Mouse (Mus musculus) monocyte, adult 5-6 weeks (primary cell): ENCODE measurements around the gene Slc7a14. TPM values are rescaled to one million over a fixed set of nuclear protein-coding genes. Genes with fewer than 3 reads are reported as not detected.

Experiments
- ATAC-seq: fragments of 153-309, 156-312 bp; replicated peaks from 2 replicates; pipeline ENCODE4 v1.8.0; 2017; ENCODE audit warnings: mild to moderate bottlenecking; ENCODE audit not compliant: low TSS enrichment, insufficient number of reproducible peaks, severe bottlenecking, poor library complexity, low FRiP score
- total RNA-seq: library from RNA; stranded (forward); fragments of 200-1000, 200-491, 200-594 nt; gene quantifications from 3 replicates; pipeline ENCODE4 v1.2.3, GENCODE M21; 2017

Slc7a14 gene
- total RNA-seq, 1 experiment from 2014 or later: not detected

- no peak for ATAC-seq
These were observed 90.7 kb downstream of the Slc7a14 start for GRCm38 (mm10) chr3:31219483-31219882.

- no peak for ATAC-seq
These were observed 92.7 kb downstream of the Slc7a14 start for GRCm38 (mm10) chr3:31217523-31217922.

- ATAC-seq: no peak
These were observed 96.4 kb downstream of the Slc7a14 start for GRCm38 (mm10) chr3:31213802-31214201.

GRCm38 (mm10) chr3:31212205-31213038 is 97.8 kb downstream of the Slc7a14 start:
- no peak for ATAC-seq

- no peak for ATAC-seq
These were observed 101.2 kb downstream of the Slc7a14 start for GRCm38 (mm10) chr3:31209001-31209400.

GRCm38 (mm10) chr3:31208458-31208994 is 101.7 kb downstream of the Slc7a14 start:
- no peak for ATAC-seq

- no peak for ATAC-seq
These were observed 102.1 kb downstream of the Slc7a14 start for GRCm38 (mm10) chr3:31208046-31208445.

- no peak for ATAC-seq
These were observed 105.0 kb downstream of the Slc7a14 start for GRCm38 (mm10) chr3:31205167-31205566.

GRCm38 (mm10) chr3:31203947-31204346 is 106.2 kb downstream of the Slc7a14 start:
- ATAC-seq: no peak

GRCm38 (mm10) chr3:31199162-31199877 is 110.9 kb downstream of the Slc7a14 start:
- ATAC-seq: no peak

GRCm38 (mm10) chr3:31191402-31191801 is 118.8 kb downstream of the Slc7a14 start:
- no peak for ATAC-seq

GRCm38 (mm10) chr3:31190342-31190741 is 119.8 kb downstream of the Slc7a14 start:
- no peak for ATAC-seq

GRCm38 (mm10) chr3:31166365-31166871 is 143.8 kb downstream of the Slc7a14 start:
- ATAC-seq: no peak

- no peak for ATAC-seq
These were observed 144.4 kb downstream of the Slc7a14 start for GRCm38 (mm10) chr3:31165803-31166202.

GRCm38 (mm10) chr3:31162860-31163259 is 147.3 kb downstream of the Slc7a14 start:
- ATAC-seq: no peak

GRCm38 (mm10) chr3:31161336-31161735 is 148.8 kb downstream of the Slc7a14 start:
- no peak for ATAC-seq

- ATAC-seq: no peak
These were observed 150.1 kb downstream of the Slc7a14 start for GRCm38 (mm10) chr3:31160046-31160445.

- no peak for ATAC-seq
These were observed 152.4 kb downstream of the Slc7a14 start for GRCm38 (mm10) chr3:31157776-31158175.

GRCm38 (mm10) chr3:31156126-31156525 is 154.1 kb downstream of the Slc7a14 start:
- ATAC-seq: no peak
